Mouse (Mus musculus) cerebellum, adult 11-12 months (tissue): ENCODE results near the gene Rln1.

Experiments
- DNase-seq: peaks from one replicate; pipeline ENCODE4 v3.0.0; 2022

Rln1 gene

DNA sequence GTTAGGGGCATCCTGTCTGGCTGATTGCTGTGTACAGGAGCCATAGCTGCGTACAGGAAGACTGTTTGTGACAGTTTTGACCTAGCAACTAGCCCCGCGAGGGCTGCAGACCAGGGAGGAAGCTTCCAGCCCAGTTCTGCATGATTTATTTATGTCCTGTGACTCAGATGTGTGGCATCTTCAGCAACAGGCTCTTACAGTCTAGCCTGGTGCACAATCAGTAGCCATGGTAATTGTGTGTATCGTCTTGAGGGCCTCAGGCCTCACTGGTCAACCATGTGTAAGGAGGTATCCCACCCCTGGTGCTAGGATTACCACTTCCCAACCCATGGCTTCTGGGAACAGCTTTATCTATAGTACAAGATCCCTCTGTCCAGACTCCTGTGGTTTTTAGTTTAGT lies 41.9 kb downstream of the Rln1 start:
- no peak for DNase-seq

DNA sequence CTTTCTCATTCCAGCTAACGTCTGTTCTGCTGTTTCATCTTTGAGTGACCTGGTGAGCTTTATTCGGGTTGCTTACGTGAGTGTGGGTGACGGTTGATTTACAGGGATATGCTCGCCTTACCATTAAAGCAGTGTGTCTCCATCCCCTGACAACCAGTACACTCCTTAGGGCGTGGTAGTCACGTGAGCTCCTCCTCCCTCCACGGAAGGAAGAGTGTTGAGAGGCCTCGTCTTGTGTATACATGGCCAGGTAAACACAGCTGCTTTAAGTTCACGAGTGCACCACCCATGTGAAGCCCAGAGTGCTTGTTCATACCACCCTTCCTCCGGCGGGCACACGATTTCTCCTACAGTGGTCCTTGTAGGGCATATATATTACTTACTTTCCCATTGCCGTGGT lies 42.9 kb downstream of the Rln1 start:
- DNase-seq: no peak

DNA sequence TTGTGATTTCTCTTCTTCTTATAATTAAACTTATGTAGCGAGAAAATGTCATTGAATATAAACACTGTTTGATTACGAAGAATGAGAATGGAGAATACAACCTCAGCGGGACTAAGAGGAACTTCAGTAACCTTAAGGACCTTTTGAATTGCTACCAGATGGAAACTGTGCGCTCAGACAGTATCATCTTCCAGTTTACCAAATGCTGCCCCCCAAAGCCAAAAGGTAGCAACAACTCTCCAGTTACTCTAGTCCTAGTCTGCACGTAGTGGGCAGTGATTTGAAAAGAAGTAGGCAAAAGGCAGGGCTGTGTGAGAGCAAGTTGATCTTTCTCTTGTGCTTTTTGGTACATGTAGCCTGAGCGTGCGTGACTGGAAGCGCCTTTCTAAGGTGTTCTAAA lies 46.6 kb downstream of the Rln1 start:
- DNase-seq: no peak

DNA sequence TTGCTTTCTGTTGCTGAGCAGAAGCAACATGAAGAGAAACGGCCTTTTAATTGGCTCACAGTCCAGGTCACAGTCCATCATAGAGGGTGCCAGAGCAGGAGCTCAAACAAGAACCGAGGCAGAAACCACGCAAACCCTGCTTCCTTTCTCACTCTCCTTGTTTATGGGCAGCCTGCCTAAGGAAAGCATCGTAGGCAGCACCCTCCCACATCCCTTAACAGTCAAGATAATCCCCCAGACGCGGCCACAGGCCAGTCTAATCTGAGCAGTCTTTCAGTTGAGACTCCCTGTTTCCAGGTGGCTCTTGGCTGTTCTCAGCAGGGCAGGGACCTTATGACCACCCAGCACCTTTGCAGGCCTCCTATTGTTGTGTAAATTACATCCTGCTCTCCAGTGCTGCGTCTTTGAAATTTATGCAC lies 49.0 kb downstream of the Rln1 start:
- DNase-seq: no peak
